Mouse (Mus musculus) brain, embryonic 14.5 days (tissue): ENCODE results near the gene Galntl5.

ENCODE experiments used
- CTCF ChIP-seq: fragments of 200-500 bp; IDR thresholded peaks from 2 replicates; pipeline ENCODE4 v1.5.1; 2012; ENCODE audit warnings: inconsistent platforms, mild to moderate bottlenecking, moderate library complexity, borderline replicate concordance; ENCODE audit not compliant: insufficient read depth, insufficient read length; ENCODE audit errors: extremely low read depth
- POLR2A ChIP-seq: fragments of 200-500 bp; IDR thresholded peaks from 2 replicates; pipeline ENCODE4 v1.6.1; 2012; ENCODE audit warnings: mild to moderate bottlenecking, inconsistent platforms, borderline replicate concordance; ENCODE audit not compliant: poor library complexity, insufficient read depth, insufficient read length, severe bottlenecking; ENCODE audit errors: extremely low read depth

DNA sequence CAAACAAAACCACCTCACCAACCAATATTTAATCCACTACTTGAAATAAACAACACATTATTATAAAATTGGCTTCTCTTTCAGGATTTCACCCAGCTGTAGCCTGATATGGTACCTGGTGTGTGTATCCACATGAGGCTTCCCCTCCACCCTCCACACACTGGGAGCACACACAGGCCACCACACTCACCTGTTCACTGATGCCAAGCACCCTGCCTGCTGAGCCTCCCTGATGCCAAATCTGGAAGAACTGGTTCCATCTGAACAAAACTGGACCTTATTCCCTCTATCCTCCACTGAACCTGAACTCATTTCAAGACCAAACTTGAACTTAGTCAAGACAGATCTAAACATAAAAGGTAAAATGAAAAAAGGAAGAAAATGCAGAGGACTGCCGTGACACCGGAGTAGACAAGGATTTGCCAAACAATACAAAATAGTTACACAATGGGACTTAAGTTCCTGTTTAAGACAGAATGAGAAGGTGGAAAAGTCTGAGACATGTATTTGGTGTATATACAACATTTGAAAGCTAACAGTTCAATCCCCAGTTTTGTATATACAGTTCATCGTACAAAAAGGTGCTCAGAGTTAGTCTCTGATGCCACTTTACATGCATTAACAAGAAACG, 87.1 kb downstream of the Galntl5 start:
- TF ChIP-seq CTCF (no peak), POLR2A (no peak)
